Mouse (Mus musculus) layer of hippocampus, adult 9-11 months (tissue): ENCODE measurements around the gene Srrd.

Source experiments
- DNase-seq: peaks from one replicate; pipeline ENCODE4 v3.0.0; 2022

Gene Srrd

DNA sequence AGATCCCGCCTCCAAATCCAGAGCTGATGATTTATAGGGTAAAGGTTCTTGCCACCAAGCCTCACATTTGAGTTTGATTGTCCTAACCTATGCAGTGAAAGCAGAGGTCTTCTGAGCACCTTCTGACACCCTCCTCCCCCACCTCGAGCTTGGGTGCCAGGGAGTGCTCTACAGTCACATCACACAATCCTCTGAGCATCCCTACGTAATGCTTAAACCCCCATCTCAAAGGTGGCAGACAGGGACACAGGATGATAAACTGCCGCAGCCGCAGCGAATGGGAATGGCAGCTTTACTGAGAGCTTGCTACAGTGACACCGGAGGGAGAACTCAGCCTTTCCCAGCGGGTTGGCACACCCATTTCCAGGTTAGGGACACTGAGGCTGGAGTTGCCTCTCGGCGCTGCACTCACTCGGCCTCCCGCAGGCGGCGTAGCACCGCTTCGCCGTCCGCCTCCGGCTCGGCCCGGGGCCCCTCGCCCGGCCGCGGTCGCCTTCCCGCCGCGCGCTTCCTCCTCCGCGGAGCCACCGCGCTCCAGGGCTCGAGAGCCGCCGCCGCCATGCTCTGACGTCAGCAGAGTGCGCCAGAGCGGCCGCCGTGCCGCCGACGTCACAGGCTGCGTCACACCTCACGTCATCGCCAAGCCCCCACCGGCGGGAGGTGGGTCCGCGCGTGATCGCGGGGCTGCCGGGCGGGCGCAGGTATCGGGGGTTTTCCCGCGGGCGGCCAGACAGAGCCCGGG lies at the start of gene Srrd, which contains the start of gene Hps4:
TSS of gene Srrd (minus strand) at position 578 of the 742 bp plus-strand sequence.
TSS of gene Hps4 (plus strand) at position 621 of the 742 bp plus-strand sequence.
- DNase-seq: peak; percentile 79

DNA sequence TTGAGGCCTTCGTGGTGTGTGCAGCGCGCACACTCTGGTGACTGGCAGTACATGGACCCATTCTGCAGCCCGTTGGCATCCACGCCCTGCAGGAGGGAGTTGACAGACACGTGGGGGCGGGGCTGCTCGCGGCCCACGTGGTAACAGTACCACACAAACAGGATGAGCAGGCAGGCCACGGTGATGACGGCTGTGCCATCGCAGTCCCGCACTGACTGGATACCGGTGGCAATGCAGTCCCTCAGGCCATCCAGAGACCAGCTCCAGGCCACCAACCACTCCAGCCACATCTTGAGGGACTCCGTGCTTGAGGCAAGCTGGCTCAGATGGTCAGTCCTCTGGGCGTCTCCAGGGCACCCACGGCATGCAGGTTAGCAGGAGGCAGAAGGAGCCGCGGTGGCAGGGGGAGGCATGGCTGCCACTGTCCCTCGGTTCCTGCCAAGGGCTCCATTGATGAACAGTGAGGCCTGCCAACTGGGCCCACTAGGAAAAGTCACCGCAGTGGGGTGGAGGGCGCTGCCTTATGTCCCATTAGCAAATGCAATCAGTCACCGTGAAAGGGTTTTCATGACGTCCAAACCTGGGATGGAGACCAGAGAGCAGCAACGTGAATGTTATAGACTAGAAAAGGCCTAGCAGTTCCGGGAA lies 49.0 kb upstream of the Srrd start:
- peak; percentile 68 for DNase-seq

DNA sequence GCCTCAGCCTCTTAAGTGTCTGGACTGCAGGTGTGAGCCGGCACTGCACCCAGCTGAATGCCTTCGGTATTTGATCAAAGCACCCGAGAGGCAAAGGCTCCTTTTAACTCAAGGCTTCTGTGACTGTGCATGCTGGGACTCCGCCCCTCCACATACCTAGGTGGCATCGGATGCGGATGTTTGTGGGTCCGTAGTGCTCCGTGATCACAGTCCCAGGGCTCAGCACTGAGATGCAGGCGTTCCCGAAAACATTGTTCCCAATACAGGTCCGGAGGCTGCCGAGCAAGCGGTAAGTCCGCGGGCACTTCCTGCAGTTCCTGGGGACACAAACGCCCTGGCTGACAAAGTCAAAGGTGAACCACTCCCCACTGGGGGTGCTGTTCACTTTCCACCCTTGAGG lies 48.2 kb upstream of the Srrd start:
- DNase-seq: no peak

DNA sequence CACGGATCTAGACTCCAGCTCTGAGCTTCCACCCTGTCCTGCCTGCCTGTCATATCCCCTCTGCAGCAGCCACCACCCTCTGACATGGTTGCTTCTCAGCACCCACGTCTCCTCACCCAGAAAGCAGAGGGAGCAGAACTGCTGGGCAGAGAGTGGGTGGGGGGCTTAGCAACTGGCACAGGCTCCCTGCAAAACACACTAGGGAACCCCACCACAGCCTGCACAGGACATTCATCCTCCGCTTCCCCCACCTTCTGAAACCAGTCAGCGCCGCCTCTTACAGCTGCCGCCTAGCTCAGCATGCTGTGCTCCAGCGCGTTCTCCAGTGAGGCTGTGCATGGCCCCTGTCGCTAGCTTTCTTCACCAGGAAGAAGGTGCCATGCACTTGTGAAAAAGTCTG lies 46.5 kb upstream of the Srrd start:
- no peak for DNase-seq

DNA sequence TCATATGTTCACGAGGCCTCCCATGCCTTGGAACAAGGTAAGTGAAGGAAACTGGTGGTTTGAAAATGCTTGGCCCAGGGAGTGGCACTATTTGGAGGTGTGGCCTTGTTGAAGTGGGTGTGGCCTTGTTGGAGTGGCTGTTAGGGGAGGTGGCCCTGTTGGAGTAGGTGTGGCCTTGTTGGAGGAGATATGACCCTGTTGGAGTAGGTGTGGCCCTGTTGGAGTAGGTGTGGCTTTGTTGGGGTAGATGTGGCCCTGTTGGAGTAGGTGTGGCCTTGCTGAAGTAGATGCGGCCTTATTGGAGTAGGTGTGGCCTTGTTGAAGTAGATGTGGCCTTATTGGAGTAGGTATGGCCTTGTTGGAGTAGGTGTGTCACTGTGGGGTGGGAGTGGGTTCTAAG lies 43.1 kb upstream of the Srrd start:
- no peak for DNase-seq

DNA sequence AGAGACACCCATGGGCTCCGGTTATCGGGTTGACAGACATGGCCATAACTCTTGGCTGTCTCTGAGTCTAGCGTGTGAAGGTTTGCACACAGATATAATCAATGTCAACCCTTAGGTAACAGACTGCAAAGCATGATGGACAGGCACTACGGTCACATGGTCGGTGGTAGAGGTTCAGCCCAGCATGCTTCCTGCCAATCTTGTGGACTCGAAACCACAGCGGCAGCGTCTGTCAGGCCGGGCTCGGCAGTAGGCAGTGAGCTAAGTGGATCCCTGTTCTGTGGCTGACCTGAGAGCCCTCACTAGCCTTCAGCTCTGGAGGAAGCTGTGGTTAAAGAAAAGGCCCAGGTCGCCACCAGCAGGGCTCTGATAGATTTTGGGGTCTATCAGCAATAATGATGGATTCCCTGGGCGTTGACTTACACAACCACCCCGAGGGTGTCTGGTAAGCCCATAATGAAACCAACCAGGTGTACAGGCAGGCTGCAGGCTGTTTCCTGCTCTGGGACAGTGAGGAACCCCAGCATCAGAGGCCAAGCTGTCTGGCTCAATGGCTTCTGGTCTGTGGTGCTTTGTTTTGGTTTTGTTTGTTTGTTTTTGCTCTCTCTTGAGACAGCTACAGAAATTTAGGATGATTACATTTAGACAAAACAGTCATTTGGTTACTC lies 42.1 kb upstream of the Srrd start:
- no peak for DNase-seq

DNA sequence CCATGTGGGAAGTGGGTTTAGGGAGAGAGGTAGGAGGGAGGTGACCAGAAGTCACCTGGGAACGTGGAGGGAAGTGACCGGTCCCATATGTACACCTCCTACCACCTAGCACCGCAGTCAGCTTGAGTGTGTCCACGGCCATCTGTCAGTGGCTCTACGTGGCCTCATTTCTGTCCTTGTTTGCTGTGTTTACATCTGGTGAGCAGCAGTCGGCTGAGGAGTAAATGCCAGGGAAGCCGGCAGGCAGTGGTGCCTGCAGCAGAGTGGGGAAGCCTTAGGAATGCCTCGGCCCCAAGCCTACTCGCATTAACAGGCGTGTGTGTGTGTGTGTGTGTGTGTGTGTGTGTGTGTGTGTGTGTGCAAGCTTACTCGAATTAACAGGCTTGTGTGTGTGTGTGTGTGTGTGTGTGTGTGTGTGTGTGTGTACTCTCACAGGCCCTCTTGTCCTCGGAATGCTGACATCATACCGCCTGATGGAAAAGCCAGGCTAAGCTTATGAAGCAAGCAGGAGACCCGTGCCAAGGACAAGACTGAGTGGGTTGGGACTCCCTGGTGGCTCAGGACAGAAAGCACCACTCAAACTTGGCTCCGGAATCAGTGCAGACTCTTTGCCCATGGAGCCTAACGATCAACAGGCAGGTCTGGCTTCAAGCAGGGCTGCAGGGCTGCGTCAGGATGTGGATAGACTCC lies 39.9 kb upstream of the Srrd start:
- DNase-seq: peak; percentile 83

DNA sequence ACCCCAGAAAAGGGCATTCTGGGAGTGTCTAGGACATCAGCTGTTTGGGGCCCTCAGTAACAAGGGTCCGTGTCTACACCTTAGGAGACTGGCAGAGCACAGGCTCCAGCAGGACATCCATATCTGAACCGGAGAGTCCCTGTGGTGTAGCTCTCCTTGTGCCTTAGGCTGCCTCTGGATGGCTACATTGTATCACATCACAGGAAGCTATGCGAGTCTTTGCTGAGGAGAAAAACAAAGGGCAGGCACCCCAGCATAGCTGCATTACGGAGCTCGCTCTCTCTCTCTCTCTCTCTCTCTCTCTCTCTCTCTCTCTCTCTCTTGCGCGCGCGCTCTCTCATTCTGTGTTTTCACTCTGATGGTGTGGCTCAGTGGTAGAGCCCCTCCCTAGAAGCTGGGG lies 39.2 kb upstream of the Srrd start:
- DNase-seq: no peak

DNA sequence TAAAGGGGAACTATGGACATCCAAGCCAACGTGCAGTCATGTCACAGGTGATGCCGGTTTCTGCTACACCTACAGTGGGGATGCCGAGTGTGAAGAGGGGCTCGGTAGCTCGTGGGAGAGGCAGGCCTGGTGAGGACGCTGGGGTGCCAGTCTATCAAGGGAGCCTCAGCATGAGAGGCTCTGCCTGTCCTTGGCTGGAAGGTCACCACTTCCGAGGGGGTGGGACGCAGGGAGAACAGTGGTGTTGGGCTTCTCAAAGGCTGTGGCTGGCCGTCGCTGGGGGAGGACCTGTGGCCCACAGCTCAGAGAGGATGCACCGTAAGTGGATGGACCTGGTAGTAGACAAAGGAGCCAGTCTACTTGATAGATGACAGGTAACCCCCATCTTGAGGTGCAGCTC lies 38.3 kb upstream of the Srrd start:
- DNase-seq: no peak

DNA sequence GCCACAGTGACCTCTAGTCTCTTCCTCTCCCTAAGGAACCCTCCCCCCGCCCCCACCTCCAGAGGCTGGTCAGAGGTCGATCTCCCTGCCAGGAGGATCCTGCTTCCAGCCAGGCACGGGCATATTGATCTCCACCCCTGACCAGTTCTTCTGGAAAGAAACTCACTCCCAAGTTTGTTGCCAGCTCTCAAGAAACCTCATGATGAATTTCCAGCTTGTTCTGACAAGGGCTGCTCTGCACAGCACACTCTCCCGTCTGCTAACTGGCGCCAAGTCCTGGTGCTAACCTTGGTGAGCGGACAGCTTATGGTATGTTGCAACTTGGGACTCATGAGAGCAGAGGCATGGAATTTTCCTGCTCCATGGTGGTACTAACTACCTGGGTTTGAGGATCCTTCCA lies 35.9 kb upstream of the Srrd start:
- no peak for DNase-seq

DNA sequence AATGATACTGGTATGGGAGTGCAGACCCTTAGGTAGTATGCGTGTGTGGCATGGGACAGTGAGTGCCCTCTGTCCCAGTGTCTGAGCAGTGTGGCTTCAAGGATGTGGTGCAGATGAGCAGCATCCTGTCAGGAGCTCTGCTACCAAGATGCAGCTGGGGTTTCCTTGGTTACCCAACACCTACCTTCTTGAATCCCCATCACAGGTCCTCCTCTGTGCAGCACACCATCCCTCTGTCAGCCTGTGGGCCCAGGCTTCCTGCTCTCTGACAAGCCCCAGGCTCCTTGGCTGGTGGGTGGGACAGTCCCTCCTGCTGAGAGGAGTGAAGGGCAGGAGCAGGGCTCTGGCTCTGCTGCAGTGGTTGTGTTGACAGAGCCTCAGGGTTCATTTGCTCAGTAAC lies 34.5 kb upstream of the Srrd start:
- DNase-seq: no peak

DNA sequence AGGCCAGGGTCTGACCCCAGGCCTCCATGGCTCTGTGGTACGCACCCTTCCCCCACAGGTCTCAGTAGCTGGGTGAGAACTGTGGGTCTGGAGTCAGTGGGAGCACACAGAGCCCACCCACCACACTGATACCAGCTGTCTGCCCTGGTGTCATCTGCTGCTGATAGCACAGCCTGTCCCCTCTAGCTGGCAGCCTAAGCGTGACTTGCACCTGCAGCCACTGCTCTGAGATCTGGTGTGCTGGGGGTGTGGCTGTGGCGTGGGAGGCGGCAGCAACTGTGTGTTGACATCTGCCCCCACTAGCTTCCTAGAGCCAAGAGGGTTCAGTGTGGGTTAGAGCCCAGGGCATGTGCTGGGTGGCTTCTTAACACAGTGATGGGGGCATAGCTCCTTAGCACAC lies 33.3 kb upstream of the Srrd start:
- DNase-seq: peak; percentile 56

DNA sequence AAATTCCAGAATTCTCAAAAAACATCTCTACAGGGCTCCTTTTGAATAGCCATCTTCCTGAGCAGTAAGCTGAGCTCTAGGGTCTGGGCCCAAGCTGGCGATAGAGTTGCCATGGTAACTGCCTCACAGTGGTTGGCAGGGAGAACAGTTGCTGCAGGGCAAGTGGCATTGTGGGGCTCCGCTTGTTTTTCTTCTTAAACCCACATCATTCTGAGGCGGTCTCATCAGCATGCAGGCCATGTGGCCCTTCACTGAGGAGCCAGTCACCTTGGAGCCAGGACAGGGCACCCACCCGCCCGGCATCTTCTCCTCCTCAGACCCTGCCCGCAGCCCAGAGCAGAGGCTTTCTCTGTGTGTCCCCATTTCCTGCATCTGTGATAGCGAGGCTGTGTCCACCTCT lies 29.1 kb upstream of the Srrd start:
- peak; percentile 88 for DNase-seq

DNA sequence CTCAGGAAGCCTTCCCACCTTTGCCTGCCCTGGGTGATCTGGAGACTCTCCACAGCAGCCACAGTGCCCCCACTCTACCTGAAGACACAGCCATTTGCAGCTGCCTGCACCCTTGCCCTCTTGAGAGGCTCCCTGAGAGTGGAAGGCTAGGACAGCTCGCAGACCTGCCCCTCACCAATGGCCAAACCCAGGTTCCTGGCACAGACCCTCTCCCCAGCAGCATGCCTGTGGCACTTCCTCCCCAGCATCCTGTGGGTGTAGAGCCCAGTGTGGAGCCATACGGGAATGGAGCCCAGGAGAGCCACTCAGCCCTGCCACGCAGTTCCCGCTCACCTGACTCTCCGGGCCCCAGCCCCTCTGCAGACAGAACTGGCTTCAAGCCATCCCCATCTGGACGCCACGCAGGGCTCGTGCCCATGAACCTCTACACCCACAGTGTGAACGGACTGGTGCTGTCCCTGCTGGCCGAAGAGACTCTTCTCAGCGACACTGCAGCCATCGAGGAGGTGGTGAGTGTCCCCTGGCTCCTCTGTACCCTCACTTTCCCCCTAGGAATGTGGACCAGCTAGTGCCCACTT lies 27.5 kb upstream of the Srrd start:
- no peak for DNase-seq

DNA sequence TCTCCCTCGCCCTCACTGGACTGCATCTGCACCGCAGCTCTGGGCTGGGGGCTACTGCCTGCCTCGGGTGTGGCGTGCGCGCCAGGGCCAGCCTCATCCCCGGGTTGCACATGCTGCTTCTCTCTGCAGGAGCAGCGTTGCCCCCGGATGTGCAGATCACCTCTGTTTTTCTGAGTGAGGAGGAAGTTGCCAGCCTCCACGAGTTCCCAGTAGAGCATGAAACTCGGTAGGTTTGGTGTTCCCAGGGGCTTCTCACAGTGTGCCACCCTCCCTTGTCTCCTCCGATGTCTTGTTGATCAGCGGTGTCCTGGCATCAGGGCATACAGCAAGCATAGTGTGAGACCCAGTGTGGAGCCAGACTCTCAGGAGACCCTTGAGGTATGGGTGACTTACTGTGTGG lies 26.5 kb upstream of the Srrd start:
- no peak for DNase-seq

DNA sequence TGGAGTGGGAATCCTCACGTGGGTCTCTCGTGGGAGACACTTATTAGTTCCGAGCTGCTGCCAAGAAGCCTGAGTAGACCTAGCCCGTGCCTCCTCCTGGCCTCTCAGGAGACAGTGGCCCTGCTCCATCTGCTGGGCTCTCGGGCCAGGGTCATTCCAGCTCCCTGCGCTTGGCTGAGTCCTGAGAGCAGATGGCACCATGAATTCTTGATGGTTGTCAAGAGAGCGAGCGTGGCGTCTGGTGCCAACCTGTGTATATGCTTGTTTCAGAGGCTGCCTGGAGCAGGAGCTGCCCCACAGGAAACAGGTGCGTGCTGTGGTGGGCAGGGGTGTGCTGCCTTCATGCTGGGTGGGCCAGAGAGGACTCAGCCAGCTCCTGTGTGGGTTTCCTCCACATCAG lies 25.8 kb upstream of the Srrd start:
- DNase-seq: no peak

DNA sequence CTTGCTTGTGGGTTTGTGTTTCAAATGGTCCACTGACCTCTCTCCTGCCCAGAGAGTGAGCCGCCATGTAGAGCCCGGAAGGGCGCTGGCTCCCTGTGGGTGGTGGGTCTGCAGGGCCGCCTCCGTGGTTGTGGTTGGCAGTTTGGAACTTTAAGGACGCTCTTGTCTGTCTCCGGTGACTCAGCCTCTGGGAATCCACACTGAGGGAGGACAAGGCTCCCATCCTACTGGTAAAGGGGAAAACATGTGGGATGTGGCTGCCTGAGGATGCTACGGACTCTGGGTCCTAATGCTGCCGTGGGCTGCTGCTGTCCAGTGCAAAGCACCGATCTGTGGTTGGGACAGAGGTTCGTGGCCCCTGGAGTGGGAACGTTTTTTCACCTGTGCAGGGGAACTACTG lies 25.1 kb upstream of the Srrd start:
- DNase-seq: no peak

DNA sequence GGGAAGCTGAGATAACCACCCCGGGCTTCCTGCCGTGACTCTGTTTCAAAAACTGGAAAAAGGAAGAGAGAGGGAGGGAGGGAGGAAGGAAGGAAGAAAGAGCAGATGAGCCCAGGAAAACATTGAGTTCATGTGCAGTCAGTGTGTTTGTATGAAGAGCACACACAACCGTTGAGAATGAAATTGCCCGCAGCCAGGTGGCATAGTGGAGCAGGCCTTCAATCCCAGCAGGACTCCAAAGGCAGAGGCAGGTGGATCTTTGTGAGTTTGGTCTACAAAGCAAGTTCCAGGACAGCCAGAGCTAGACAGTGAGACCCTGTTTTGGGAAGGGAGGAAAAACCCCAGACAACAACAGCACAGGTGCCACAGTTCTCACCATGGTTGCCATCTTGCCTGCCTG lies 24.5 kb upstream of the Srrd start:
- DNase-seq: no peak

DNA sequence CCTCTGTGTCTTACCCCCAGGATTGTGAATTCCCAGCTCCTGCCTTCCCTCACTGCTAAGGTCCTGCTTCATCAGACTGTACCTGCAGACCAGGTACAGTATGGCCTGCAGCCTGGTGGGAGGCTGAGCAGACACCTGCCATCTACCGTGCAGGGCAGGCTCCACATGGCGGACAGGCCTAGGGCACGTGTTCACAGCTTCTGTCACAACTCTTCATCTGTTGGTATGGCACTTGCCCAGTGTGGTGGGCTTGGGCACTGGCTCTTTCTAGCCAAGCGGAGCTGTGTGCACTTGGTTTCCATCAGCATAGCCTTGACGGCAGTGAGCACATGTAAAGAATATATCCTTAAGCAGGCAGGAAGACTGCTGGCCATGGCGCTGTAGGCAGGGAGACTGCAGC lies 24.0 kb upstream of the Srrd start:
- no peak for DNase-seq

DNA sequence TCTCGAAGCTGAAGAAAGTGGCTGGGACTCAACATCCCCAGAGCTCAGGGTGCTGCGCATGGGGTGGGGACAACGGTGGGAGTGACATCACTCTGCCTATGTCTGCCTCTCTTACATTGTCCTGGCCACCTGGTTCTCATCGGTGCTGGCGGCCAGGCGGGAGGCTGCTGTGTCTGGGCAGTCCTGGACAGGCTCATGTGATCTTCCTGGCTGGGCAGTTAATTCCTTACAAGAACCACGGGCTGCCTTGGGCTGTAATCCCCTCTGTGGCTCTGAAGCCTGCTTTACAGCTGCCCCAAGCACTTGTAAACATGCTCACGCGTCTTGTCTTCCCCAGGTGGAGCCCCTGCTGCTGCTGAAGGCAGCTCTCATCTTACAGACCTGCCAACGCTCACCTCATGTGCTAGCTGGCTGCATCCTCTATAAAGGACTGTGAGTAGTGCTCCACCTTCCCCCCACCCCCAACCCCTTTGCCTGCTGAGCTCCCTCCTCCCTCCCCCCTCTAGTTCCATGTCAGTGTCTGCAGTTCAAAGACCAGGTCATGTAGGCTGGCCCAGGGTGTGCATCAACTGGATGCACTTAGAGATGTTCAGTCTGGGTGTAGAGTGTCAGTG lies 21.5 kb upstream of the Srrd start:
- no peak for DNase-seq

DNA sequence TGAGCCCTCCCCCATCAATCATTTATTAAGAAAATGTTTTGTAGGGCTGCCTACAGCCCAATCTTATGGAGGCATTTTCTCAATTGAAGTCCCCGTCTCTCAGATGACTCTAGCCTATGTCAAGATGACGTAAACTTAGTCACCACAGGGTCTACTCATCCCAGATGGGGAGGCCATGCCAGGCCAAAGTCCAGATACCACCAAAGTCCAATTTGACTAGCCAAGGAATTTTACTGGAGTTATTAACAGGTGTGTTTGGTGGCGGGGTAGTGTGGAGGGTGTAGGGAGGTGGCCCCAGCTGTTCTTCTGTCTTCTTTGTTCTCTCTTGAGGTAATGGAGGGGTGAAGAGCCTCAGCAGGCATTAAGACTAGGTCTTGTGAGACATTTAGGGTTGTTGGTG lies 17.2 kb upstream of the Srrd start:
- DNase-seq: no peak

DNA sequence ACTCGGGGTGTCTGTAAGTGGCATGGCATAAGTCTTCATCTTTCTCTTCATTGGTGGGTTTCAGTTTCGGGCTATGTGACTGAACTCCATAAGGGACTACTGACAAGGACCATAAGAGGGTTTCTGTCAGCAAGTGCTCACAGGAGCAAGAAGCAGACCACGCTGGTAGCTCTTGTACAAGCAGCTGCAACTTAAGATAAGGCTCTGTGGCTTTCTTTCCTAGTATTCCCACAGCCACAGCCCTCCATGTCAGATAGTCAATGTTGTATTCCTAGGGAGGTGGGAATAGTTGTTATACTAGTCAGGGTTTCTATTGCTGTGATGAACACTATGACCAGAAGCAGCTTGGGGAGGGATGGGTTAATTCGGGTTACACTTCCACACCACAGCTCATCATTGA lies 16.7 kb upstream of the Srrd start:
- DNase-seq: no peak

DNA sequence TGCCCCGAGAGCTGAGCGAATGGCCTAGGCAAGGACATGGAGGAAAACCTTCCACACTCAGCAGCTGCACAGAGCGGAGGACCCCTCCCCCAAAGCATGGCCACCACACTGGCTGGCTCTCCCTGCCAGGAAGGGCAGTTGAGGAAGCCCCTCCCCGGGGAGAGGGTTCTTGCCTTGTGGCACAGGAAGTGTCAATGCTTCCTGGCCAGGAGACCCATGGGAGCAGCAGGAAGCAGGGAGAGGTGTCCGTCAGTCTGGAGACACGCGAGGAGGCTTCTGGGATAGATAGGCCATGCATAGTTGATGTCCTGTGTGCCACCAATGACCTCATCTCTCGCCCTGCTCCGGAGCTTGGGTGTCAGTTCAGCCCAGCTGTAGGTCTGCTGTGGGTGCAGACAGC lies 13.5 kb upstream of the Srrd start:
- no peak for DNase-seq
